Mouse (Mus musculus) ovary, postnatal 10 days (tissue): Measurements from ENCODE around the gene Frmd4a.
"Not testable (repeated sequence)": the region's sequence is repeated elsewhere in the genome, so short reads cannot be mapped to it uniquely, and the experiment has no call there.

ENCODE experiments used
- DNase-seq: peaks from one replicate; pipeline ENCODE4 v3.0.0; 2022; ENCODE audit warnings: low spot score

Frmd4a gene

DNA sequence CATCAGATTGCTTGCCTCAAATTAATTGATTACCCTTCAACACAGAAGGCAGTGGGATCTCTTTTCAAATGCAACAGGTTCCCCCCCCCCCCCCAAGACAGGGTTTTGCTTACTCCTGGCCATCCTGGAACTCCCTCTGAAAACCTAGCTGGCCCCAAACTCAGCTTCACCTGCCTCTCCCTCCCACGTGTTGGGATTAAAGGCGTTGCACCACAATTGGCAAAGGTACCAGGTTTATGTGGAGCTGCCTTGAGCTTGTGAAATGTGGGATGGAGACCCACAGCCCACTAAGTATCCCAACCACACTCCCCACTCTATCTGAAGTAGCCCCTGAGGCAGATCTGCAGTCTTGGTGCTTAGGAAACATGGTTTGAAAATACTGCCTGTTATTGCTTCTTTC, 565.4 kb downstream of the Frmd4a start:
- DNase-seq: no peak

DNA sequence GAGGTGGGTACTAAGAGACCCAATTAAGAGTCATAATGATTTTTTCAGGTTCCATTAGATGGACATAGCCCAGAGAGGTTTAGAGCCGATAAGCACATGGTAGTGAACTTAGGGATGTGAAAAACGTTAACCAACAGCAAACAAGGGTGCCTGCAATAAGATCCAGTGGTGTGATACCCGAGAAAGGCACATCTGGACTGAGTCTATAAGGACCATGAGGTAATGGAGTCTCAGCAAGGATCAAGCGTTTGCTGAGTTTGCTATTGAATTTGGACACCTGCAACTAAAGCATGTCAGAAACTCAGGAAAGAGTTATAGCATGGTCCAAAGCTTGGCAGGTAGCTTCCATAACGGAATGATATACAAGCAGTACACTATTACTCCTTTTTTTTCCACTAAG, 566.7 kb downstream of the Frmd4a start:
- DNase-seq: no peak

DNA sequence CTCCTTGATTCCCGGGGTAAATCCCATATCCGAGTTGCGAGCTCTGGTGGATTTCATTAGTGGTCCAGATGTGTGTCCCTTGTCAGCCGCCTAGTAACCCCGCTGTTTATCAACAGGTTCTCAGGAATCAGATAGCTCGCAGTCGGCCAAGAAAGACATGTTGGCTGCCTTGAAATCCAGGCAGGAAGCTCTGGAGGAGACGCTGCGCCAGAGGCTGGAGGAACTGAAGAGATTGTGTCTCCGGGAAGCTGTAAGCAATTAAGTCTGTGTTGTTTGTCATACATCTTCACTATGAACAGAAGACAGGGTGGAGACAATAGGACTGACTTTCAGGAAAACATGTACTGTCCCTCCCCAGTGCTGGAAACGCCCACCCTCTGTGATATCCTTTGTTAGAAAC, 568.7 kb downstream of the Frmd4a start:
- no peak for DNase-seq

DNA sequence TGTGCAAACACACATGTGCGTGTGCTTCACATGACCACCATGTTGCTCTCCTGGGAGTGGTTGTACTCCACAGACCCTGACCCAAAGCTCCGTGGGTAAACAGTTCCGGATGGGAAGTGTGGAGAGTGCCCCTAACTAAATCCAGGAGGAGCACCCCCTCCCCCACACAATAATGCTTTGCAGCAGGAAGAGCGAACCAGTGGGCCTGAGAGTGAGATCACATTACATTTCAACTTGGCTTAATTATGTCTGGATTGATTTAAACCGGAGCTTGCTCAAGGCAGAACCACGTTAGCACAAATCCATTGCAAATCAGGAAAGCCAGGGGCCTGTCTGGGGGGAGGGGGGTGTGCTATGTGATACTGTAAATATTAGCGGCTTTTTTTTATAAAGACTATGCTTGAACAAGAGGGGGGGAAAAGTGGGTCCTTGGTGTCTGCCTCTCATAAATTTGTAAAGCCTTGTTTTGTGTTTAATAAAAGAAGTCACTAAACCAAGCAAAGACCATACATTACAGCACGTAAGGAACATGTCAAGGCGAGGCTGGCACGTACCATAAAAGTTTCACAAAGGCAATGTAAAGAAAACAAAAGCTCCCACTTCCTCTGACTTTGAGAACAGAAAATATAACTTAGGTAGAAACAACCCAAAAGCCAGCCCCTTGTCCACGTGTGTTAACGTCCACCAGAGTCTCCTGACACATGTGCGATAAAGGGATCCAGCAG, 570.3 kb downstream of the Frmd4a start:
- DNase-seq: no peak

DNA sequence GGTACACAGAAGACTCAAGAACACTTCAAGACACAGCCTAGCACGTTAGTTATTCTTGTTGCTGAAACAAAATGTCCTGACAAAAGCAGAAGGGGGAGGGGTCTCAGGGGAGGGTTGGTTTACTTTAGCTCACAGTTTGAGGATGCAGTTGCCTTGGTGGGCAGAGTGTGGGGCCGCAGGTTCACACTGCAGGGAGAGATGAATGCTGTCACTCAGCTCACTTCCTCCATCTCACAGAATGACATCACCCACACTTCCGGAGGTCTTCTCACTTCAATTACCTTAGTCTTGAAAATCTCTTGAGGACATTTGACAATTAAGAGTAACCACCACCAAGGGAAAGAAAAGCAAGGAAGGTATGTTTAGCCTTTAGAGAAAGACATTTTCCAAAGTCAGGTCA, 574.1 kb downstream of the Frmd4a start:
- no peak for DNase-seq

DNA sequence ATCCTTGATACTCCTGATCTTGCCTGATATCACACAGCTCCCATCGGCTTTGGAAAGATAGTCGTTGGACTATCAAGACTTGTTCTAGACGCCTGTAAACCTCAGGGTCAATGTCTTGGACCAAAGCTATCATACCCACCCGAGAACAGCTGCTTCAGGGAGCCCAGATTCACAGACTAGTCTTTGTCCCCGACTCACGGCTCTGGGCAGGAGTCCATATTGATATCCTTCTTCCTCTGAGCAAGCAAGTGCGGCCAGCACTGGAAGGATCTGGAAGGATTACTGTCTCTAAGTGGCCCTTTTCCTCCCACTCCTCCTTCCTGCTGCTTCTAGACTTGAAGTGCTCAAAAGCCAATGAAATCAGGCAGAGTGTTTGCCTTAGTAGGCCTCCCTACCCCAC, 575.1 kb downstream of the Frmd4a start:
- DNase-seq: no peak

DNA sequence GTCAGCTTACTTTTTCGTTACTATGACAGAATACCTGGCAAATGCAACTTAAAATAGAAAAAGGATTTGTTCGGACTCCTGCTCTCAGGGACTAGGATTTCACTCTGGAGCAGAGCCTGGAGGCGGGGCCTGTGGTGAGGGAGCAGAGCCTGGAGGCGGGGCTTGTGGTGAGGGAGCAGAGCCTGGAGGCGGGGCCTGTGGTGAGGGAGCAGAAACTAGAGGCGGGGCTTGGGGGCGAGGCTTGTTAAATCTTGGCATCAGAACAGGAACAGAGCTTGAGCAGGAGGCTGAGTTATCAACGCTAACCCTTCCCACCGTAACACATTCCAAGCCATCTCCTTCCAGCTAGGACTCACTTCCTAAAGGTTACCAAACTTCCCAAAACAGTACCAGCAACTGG, 575.9 kb downstream of the Frmd4a start:
- no peak for DNase-seq

DNA sequence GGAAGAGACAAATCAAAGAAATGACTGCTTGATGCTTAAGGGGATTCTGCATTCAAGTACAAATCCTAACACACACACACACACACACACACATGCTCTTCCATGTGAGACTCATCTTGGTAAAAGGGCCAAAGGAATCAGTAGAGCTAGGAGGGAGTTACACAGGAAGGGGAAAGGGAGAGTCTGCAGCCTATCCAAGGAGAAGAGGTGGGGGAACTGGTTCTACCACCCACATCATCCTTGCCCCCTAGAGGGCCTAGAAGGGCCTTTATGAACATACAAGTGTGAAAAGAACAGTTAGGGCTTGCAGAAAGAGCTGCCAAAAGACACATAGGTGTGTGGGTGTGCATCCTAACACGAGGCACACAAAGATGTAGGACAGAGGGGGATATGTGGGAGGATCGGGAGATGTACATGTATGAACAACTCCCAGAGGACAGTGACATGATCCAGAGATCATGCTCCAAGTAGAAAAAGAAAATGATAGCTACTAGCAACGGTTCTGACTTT, 576.4 kb downstream of the Frmd4a start:
- DNase-seq: no peak

DNA sequence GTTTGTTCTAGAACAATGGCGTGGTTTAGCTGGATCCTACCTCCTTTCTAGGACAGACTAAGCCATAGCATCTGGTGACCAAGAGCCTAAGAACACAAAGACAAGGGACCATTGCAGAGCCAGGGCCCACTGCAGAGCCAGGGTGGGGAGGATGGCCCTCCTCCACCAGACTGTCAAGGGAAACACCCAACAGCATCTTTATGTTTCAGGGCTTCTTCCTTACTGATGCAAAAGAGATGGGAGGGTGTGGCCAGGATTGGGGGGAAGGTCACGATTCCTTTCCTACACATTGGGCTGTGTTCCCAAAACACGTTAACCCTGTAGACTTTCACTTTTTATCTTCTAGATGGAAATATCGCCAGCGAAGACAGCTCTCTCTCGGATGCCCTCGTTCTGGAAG, 579.5 kb downstream of the Frmd4a start:
- DNase-seq: no peak

DNA sequence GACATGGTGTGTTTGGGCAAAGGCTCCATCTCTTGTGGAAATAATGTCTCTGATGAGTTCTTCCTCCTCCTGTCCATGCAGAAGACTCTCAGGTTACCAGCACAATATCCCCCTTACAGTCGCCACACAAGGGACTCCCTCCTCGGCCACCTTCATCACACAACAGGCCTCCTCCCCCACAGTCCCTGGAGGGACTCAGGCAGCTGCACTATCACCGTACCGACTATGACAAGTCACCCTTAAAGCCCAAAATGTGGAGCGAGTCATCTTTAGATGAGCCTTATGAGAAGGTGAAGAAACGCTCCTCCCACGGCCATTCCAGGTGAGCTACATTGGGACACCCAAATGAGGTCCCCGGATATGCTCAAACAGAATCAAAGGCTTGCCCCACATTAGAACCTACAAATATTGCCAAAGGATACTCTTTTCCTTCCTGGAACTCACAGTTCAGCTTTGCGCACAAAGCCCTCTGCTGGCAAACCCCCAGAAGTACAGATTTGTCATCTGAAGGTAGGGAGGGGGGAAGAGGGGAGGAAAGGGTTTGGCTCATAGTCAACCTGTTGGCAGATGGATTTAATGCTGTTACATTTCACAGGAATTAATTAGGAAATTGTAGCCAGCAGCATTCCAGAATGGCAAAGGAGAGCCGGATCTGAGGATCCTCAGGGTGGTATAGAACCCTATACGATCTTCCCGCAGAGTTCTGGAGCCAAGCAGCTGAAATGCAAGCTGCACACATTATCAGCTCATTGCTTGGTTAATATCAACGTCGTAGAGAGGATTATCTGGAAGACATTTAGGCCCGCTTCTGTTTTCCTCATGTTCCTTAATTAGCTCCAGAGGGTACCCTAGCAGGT, 583.7 kb downstream of the Frmd4a start:
- no peak for DNase-seq

DNA sequence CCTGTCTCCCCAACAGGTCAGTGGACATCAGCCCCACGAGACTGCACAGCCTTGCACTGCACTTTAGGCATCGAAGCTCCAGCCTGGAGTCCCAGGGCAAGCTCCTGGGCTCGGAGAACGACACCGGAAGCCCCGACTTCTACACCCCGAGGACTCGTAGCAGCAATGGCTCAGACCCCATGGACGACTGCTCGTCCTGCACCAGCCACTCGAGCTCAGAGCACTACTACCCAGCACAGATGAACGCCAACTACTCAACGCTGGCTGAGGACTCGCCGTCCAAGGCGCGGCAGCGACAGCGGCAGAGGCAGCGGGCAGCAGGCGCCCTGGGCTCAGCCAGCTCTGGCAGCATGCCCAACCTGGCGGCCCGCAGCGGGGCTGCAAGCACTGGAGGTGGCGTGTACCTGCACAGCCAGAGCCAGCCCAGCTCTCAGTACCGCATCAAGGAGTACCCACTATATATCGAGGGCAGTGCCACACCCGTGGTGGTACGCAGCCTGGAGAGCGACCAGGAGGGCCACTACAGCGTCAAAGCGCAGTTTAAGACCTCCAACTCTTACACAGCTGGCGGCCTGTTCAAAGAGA, 585.9 kb downstream of the Frmd4a start:
- DNase-seq: no peak

DNA sequence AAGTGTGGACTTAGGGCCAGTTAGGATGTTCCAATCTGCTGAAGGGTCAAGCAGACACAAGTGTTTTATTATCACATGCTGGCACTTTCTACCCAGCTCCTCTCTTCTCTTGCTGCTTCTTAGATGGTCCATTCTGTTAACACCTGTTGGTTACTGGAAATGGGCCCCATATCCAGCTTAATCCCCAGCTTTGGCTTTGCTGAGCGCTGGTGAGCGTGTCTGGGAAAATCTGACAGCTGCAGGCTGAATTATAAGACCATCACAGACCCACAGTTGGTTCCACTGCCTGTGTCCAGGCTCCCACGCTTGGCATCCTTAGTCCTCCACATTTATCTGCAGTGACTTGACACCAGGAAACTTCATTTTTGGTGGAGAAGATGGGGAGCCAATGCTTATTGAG, 589.0 kb downstream of the Frmd4a start:
- no peak for DNase-seq

DNA sequence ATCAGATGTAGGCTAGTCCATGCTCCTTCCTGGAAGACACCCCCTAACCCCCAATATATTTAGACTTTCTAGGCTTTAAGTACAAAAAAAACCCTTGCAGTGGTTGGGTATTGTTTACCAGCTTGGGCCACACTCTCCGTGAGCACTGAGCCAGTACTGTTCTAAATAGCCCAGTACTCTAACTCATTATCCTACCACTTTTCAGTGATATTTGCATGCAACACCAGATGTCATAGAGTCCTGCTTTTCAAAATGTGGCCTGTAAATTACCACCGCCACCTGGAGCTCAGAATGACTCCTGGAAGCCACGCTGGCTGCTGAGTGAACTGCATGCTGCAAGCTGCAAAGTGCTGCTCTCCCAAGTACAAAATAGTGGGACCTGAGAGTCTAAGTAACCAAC, 590.7 kb downstream of the Frmd4a start:
- DNase-seq: no peak

DNA sequence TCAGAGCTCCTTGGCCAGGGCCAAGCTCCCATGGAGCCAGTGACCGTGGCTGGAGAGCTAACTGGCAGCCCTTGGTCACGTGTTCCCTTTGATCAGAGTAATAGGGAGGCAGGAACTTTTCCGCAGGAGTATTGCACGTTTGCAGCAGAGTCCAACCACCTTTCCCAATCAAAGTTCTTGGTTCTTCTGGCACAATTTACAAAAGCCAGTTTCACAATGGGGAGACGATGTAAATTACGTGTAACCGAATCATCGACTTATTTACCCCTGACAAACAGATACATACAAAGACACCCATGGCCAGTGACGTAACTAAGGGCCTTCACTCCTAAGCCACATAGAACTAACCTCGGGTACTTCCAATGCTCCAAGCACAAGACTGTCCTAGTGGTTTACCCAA, 591.9 kb downstream of the Frmd4a start:
- DNase-seq: no peak

DNA sequence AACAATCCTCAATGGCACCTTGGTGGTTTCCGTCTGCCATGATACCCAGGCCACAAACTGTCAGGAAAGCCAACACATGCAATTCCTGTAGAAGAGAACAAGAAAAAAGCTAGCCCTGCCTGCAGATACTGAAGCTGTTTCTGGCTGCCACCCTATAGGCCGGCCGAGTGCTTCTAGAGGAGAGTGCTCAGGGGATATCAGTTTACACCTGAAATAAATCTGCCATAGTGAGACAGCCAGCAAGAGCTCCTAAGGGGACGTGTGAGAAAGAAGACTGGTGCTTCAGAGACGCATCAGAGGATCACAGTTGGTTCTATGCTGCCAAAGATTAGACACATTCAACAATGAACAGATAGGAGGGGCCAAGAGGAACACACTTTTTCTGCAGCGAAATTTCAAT, 593.8 kb downstream of the Frmd4a start:
- DNase-seq: no peak

DNA sequence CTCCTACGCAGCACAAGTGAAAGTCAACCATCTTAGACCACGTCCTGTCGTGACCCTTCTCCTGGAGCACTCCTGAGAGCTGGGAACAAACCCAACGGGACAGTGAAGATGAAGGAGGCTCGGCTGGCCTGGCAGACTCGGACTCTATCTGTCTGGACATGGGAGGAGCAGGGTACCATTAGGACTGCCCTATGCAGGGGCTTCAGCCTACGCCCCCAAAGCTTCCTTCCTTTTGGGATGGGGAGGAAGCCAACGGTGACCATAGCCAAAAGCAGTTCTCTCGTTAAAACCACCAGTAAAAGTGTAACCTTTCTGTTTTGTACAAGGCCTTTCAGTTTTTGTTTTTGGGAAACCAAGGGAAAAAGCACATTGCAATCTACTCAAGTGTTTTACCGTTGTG, 594.2 kb downstream of the Frmd4a start:
- DNase-seq: no peak

DNA sequence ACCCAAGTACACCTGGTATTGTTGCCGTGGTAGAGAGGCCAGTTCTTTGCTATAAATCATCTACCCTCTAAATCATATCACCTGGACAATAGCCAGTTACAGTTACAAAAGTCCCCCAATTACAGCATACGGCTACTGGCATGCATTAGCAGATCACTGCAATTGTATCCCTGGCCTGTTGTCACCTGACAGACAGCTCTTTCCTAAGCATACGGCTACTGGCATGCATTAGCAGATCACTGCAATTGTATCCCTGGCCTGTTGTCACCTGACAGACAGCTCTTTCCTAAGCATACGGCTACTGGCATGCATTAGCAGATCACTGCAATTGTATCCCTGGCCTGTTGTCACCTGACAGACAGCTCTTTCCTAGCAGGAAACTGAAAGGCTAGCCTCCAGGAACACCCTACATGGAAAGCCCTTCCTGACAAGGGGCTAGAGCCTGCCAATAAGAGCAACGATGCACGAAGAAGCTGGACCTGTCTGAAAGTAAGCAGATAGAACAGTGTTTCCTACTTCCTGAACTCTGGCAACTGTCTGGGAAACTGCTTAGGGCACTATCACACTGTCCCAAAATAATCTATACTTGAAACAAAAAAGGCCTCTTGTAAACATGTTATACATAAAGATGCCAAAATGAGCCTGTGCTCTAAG, 596.9 kb downstream of the Frmd4a start:
- DNase-seq: not testable (repeated sequence)

DNA sequence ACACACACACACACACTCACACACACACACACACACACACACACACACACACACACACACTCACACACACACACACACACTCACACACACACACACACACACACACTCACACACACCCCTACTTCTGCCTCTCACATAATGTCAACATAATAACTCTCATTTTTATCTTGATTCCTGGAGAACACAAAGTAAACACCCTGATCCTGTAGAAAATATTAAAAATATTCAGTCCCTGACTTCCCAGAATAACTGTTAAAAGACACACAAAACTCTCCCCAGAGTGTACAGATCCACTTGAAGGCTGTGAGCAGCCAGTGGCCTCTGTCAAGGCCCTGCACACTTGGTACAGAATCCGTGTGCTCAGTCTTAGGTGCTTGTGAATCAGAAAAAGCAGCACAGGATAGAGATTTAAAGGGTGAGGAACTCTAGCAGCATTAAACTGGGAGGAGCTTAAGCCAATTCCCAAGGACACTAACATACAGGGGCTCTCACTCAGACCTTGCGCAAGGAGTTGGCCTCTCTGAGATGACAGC, 597.6 kb downstream of the Frmd4a start:
- no peak for DNase-seq

DNA sequence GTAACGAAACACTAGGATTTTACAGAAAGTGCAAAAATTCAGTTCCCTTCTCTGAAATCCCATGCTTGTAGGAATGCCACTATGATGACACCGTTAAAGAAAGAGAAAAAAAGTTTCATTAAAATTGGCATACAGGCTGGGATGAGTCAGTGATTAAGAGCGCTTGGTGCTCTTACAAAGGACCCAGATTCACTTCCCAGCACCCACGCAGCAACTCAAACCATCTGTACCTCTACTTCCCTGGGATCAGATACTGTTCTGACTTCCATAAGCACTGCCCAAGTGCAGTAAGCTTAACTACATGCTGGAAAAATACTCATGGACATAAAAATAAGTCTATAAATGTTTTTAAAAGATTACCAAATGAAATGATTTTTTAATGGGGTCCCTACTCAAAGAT, 599.5 kb downstream of the Frmd4a start:
- no peak for DNase-seq

DNA sequence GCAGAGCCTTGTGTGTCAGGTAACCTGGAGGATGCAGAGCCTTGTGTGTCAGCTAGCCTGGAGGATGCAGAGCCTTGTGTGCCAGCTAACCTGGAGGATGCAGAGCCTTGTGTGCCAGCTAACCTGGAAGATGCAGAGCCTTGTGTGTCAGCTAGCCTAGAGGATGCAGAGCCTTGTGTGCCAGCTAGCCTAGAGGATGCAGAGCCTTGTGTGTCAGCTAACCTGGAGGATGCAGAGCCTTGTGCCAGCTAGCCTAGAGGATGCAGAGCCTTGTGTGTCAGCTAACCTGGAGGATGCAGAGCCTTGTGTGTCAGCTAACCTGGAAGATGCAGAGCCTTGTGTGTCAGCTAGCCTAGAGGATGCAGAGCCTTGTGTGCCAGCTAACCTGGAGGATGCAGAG, 601.6 kb downstream of the Frmd4a start:
- DNase-seq: not testable (repeated sequence)

DNA sequence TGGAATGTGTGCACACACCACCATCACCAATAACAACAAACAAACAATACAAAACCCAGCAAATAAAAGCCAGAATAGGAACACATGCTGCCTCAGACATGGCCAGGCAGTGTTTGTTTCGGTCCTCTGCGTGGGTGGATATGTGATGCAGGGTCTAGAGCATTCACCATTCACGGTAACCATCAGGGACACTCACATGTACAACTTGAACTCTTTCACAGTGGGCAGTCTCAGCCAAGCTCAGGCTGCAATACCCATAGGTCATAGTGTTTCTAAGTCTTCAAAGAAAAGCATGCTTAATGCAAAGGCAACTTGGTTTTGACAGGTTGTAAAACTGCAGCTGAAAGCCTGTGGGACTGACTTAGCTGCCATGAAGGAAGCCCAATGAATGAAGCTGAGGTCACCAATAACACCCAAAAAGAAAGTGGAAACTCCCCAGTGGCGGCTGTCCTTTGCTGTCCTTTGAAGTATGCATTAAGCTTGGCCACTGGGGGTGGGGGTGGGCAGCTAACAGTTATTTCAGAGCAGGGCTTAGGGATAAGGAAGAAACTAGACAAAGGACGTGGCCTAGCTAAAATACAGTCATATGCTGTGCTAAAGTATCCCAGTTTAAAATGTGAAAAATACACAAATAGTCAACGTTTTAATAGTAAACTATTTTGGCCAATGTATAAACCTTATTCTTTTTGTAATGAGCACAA, 602.5 kb downstream of the Frmd4a start:
- no peak for DNase-seq
